Mouse (Mus musculus): Measurements from ENCODE around the gene Mtfp1.
"Not testable (repeated sequence)": the region's sequence is repeated elsewhere in the genome, so short reads cannot be mapped to it uniquely, and the experiment has no call there.

The Mtfp1 gene

DNA sequence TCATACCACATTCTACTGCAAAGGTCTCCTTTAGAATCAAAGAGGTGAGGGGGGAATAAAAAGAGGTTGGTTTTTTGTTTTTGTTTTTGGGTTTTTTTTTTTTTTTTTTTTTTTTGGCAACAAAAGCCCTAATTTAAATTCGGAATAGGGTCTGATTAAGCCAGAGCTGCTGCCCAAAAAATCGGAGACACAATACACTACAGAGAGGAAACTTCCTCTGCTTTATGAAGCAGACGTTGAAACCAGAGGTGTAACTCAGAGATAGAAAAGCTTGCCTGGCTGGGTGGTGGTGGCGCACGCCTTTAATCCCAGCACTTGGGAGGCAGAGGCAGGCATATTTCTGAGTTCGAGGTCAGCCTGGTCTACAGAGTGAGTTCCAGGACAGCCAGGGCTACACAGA lies 19.3 kb upstream of the Mtfp1 start:
- DNase-seq = not testable (repeated sequence)

DNA sequence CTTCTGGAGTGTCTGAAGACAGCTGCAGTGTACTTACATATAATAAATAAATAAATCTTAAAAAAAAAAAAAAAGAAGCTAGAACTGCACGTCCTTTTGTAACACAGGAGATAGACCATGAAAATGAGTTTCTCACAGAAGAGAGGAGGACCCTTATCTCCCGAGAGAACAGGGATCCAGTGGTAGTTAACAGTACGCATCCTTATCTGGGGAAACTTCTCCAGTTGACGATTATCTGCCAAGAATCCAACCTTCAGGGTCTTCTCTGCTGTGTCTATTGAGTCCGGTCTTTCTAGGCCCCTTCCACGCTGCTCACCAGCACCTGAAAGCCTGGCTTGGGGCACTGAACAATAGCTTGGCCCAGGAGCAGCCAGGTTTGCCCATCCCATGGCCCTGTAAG lies 18.7 kb upstream of the Mtfp1 start:
- DNase-seq = no peak

DNA sequence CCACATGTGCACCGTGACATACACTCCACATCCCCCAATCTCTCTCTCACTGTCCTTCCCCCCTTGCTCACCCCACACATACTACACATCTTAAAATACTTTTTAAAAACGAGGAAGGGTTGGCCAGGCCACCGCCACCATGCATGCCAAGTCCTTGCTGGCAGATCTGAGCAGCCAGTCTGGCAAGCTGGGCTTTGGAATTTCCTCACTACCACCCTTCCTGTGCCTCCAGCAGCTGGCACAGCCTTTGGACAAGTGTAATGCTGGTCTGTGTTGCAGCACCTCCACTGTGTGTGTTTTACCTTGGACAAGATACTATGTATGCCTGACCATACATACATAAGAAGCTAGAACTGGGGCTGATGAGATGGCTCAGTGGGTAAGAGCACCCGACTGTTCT lies 18.3 kb upstream of the Mtfp1 start:
- no peak for DNase-seq

DNA sequence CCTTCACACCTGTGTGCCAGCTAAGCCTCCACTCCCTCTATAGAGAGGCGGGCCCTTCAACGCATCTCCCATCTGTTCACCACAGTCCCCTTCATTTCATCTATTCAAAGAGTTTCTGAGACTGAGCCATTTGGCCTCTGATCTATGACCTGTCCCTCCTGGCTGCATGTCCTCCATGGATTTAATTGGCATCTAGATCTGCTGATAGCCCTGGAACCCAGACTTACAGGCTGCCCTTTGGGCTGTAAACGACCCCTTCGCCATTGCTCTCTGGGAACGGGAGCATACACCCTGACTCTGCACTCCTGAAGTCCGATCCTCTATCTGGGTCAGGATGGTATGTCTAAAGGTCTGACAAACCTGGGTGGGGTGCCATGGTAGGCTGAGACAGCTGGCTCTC lies 17.6 kb upstream of the Mtfp1 start:
- no peak for DNase-seq

DNA sequence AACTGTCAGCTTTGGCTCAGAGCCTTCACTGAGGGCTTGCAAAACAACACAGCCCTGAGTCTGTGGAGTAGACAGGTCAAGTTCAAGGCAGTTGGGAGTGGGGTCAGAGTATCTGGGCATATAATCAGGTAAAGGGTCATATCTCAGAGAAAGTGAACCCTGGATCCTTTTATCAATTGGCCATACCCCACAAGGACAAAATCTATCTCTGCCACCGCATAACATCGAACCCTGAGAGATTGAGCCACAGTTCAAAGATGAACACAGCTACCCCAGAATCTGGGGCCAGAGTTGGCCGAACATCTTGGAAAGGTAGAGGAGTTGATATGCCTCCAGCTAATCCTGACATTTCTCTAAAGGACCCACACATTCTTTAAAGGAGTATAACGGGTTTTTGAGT lies 16.8 kb upstream of the Mtfp1 start:
- no peak for DNase-seq

DNA sequence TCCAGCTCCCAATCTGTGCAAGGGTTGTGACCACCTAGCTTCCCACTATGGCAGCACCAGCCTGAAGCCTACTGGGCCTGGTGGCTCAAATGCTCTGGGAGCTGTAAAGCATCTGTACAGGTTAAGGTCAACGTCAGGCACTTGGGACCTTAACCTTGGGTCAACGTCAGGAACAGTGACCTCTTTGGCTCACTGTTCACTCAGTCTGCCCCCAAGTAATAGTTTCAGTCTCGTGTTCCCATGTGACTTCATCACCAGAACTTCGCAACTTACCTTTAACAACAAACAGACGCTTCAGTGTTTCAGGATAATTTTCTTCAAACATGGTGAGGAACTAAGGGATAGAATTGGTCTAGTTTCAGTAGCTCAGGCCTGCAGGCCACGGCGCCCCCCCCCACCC lies 13.4 kb upstream of the Mtfp1 start:
- DNase-seq = no peak

DNA sequence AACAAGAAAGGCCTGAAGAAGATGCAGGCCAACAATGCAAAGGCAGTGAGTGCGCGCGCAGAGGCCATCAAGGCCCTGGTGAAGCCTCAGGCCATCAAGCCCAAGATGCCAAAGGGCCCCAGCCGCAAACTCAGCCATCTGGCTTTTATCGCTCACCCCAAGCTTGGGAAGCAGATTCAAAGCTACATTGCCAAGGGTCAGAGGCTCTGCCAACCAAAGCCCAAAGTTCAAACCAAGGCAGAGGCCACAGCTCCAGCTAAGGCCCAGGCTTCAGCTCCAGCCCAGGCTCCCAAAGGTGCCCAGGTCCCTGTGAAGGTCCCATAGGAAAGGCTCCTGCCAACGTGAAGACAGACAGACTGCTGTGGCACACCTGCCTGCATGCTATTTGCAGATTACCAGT lies 12.7 kb upstream of the Mtfp1 start:
- not testable (repeated sequence) for DNase-seq

DNA sequence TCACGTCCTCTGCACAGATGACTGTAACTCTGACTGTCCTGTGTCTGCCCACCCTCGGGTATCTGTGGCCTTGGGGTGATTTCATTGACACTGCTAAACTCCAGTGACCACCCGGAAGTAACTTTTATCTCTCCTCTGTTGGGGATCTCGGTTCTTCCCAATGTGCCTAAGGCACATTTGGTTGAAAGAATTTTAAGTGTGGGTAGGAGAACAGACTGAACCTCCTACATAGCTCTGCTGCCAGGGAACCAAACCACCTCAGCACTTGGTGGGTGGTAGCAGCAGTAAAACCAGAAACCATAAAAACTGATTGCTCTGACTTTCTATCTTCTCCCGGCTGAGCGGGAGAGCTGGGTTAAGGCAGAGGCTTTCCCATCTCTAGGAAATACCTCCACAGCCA lies 10.2 kb upstream of the Mtfp1 start:
- DNase-seq = no peak

DNA sequence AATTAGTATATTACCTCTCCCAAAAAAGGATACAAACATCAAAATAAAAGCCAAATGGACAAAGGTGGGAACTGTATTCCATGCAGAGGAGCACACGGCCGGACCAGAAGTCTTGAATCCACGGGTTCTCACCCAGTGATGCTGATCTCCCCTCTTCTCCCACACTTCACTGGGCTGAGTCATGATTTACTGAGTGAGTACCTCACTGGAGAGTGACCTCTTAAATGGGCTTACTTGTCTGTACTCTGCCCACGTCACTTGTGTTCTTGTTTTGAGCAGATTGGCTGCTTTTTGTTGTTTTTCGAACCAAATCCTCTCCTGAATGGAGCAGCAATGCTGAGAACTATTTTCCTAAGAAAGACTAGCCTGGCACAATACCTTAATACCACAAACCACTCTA lies 9.7 kb upstream of the Mtfp1 start:
- no peak for DNase-seq

DNA sequence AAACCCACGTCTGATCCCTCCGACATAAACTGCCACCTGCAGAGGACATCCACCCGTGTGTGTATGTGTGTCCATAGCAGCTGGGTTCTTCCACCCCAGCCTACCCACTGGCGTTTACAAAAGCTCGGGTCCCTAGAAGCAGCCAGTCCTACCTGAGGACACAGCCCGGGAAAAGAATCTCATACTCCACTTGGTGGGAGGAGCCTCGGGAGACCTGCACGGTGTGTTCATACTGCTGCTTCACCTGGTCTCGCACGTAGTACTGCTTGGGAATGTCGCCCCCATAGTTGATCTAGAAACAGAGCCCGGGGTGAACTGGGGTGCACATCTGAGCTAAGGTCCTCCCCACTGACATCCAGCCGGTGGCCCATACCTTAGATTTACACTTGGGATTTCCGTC lies 8.3 kb upstream of the Mtfp1 start:
- DNase-seq = no peak

DNA sequence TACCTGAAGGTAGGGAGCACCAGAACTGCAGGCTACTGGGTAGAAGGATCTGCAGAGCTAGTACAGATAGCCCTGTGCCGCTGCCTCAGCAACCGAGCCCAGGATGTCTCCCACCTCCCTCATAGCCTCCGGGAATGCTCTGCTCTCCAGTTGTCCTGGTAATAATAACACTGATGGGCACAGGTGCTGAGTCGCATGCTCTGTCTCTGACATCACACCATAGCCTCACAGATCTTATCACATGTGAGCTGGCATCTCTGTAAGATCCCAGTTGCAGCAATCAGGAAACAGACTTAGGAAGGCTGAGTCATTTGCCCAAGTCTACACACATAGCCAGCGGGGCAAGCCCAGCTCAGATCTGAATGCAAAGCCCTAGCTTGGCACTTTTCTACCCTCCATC lies 6.6 kb upstream of the Mtfp1 start:
- DNase-seq = no peak

DNA sequence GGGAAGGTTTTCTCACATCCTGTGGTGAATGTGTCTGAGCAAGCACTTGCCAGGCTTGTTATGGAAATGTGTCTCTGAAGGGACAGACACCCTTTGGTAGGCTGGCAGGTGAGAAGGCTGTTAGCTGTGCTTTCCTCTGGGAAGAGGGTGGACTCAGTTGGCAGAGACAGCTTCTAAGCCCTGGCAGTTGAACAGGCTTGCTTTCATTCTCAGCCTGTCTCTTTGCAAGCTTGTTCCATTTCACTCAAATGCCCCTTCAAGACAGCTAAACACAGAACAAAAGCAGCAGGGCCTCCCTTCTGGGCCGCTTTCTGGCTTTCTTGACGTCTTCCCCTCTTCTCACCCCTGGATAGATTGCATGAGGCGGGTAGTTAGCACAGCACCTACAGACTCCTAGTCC lies 4.2 kb upstream of the Mtfp1 start:
- no peak for DNase-seq

DNA sequence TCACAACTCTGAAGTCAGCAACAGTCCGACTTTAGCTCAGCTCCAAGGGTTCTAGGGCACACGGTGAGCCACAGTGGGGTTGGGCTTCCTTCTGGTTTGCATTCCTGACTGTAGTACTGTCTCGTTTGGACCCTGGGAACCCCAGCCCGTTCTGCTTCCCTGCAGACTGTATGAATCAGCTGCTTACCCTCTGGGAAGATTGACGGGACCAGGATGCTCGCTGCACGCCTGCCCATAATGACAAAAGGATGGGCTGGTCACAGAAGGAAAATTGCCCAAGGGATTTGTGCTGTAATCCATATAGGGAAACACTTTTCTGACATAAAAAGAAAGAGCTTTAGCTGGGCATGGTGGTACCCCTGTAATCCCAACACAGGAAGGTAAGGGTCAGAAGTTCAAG lies 3.6 kb upstream of the Mtfp1 start:
- no peak for DNase-seq

DNA sequence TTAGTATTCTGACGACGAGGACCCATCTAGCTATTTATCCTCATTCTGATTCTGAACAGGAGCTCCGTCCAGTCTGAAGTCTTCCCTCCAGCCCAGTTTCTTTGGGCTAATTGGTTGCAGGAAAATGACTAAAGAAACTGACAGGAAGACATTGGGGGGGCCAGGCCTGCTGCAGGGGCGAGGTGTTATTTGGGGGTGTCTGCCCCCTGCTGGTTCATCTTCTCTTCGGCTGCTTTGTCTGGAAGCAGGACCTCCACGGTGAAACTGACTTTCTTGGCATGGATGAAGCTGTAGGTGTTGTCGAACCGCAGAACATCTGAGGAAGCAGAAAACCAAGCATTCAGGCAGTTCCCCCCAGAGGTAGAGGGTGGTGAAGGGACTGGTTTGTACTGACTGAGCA lies 2.9 kb upstream of the Mtfp1 start:
- DNase-seq = no peak

DNA sequence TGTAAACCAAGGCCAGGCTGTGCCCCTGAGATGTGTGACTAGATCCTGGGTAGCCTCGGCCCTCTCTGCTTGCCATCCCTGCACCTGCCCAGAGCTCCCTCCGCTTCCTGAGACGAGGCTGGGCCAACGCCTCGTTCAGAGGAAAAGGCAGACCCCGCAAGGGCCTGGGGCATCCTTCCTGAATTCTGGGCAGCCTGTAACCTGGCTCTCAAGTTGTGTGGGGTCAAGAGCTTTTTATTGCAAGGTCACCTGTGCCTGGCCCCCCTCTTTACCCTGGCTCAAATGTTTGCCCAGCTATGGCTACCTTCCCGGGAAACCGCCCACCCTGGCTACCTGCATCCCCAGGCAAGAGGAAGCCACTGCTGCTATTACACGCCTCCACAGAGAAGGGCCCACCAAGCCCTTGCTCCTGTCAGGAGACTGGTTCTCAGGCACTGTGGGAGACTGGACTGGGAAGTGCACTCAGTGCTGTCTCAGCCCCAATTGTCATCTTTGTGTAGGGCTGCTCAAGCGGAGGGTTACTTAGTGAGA lies 1.9 kb upstream of the Mtfp1 start:
- DNase-seq = peak in 1 of 2 experiments; percentile 19

DNA sequence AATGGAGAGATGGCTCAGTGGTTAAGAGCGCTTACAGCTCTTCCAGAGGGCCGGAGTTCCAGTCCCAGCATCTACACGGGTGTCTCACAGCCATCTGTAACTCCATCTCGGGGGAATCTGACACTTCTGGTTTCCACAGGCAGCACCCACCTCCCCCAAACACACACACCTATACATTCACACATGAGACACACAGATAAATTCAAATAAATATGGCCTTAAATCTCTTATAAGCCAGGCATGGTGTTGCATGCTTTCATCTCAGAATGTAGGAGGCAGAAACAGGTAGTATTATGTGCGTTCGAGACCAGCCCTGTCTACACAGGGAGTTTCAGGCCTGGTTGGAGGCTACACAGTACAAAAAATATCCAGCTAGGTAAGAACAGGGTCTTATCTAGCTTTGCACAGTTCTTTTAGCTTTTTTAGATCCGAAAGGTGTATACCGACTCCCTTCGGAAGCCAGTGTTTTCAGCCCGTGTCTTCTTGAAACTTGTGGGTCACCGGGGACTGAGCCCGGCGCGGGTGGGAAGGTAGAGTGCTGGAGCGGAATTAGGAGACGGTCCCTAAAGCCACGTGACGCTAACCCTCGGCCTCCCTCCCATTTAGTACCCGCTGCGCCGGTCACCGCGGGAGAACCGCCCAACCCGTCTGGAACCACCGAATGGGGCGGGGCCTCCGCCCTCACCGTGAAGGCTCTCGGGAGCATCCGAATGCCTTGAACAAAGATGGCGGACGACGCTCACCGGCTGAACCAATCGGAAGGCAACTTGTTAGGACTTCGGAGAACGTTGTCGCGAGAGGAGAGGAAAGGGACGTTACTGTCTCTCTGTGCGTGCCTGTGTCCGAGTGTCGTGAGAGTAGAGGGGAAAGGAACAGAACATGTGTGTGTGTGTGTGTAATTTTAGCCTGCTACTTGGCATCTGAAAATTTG lies 1.1 kb upstream of the Mtfp1 start:
- peak; percentile 98 to 99 for DNase-seq

DNA sequence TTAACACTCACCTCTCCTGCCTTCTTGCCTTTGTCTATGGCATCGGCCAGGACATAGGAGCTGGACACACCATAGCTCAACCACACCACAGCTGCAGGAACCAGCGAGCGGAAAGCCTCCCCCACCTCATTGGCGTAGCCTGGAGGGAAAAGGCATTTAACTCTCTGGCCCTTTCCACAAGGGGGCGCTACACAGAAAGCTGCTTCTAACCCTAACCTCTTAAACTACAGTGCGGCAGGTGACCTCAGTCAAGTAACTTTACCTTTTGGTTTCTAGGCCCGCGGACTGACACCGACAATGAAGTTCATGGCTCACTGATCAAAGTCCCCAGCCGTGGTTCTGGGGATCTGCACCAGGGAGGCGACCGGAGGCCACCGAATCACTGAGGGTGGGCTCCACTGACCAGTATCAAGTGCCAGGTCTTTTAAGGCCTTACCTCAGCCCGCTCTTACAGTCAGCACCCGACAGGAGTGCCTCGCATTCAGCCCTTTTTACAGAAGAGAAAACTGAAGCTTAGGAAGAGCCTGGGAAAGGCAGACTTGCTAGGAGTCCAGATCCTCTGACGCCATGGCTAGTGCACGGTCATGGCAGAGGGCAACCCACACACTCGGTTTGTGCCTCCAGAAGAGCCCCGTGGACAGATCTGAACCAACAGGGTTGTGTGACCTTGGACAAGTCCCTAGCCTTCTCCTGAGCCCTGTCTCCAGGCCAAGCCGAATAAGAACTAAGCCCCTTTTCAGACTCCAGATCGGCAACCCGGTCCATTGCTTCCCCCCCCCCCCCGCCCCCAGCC lies 671 bp downstream of the Mtfp1 start:
- peak; percentile 58 to 82 for DNase-seq

DNA sequence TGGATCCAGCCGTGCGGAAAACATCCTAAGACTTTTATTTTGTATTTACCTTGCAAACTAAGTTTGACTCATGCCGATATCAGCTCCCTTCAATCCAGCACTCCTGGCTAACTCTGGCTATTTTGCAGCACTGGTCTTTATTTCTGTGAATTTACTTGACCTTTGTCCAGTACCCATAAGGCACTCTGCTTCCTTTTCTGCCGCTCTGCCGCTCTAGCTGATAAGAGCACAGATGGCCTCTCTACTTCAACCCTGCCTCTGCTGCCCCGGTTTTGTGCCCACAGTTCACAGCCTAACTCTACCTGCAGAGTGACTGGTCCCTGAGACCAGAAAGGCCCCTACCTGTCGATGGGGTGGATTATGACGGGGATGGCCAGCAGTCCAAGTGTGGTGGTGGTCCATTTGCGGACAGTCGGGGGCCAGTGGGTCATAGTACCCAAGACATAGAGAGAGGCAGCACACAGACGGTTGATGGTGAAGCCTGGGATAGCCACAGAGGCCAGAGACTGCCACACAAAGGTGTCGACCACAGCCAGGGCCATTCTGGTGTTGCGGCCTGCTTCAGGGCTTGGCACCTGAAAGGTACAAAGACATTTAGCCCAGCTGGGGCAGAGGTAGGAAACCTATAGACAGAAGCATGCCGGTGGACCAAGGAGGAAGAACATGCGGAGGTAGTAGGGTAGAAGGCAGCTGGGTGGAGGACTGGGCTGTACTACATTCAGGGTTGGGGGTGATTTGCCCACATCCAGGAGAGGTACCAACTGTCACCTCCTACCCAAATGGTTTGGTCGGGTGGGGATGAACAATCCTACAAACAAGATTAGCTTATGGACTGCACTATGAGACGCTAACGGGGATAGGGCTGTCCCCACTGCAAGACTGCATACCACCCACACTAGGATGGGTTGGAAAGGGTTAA lies 1.5 kb downstream of the Mtfp1 start:
- no peak for DNase-seq

DNA sequence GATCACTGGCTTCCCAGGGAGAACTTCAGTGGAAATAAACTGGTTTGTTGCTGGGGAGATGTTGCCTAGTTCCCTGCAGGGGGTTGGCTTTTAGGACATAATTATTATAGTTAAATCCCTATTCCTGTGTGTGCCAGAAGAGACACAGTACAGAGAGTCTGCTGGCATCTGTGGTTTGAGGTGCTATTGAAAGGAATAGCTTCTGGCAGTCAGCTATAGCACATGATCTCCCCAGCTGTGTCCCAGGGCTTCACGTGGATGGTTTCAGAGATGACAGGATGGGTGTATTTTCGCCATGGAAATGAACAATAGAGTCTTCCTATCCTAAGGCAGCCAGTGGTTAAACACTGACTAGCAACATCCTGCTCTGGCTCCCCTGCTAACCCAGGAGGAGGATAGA lies 8.0 kb downstream of the Mtfp1 start:
- no peak for DNase-seq

DNA sequence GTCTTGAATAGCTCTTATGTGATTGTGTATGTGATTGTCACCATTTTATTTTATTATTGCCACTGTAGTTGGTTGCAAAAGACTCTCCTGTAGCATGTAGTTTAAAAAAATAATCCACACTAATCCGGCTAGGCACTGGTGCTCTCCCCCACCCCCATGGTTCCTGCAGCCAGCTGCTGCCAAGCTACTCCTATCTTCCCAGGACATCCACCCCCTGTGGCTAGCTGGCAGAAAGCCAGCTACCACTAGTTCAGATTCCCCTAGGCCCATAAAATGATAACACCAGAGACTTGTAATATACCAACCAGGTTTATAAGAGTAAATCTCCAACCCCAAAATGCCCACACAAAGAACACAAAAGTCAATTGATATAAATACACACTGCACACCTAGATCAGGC lies 9.0 kb downstream of the Mtfp1 start:
- no peak for DNase-seq

DNA sequence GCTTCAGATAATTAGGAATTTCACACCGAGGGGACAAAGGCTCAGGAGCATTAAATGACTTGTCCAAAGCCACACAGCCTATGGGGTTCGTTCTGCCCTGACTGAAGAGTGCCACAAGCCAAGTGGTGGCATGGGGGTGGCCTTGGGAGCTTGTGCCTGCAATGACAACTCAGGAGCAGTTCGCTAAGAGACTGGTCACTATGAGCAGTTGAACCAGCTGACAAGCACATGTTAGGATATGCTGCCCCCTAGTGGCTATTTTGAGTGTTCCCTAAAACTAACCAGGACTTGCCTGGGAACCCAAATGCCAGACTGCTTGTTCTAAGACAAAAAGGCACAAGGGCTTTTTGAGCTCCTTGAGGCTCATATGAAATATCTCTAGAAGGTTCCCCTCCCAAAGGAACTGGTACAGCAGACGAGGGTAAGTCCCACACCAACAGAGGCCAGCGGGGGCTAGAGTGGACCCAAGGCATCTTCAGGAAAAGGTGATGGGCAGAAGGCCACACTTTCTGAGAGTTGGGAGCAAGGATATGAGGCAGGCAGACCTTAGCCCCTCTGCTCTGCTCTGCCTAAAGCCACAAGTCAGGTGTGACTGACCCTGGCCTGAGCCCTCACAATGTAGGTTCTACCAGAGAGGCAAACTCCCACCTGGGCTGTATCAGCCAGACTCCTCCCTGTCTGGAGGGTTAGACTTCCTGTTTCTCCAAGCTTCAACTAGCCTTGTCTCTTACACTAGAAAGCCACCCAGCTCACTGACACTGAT lies 11.7 kb downstream of the Mtfp1 start:
- DNase-seq = peak in 1 of 2 experiments; percentile 68

DNA sequence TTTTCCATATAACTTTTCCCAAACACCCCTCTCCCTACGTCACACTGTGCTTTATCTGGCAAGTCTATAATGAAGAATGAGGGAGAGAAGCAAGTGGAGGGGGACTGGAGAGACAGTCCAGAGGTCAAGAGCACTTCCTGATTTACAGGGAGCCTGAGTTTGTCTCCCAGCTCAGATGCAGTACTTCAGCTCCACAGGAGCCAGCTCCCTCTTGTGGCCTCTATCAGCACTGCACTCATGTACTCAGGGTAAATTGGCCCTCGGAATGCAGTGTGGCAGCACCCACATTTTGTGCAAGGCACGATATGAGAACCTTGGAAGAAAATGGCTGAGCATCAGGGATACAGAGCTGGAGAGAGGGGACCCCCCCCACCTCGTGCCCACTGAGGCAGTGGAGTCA lies 15.0 kb downstream of the Mtfp1 start:
- peak; percentile 42 to 66 for DNase-seq

Measured in lung, postnatal 4 days (tissue).